Mouse (Mus musculus): ENCODE results near the gene Mrpl52.

Gene Mrpl52

GRCm38 (mm10) chr14:54432837-54433830 is 6.4 kb downstream of the Mrpl52 start:
- no peak for DNase-seq (ENCODE audit: low read depth, low spot score)

DNA sequence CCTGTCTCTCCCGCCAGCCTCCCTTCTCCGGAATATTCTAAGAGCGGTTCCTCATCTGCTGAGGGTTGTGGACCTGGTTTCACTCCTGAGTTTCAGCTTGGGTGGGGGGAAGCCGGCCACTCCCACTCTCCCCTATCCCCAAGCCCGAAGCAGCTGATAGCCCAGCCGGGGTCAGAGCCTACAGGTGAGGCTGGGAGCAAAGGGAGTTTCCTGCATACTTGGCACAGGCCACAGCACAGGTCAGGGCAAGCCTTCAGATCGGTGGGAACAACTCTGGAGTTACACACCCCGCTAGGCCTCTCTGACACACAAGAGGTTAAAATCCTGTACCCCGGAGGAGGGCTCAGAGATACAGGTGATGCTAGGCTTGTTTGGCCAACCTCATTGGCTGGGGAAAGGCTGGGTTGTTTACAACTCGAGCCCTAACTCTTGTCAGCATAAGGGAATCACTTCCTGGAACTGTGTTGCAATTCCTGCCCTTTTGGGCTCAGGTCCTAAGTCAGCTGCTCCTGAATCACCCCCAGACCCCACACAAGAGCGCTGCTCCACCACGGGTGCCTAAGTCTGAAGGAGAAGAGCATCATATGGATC is 7.3 kb downstream of the Mrpl52 start:
- no peak for DNase-seq (ENCODE audit: low read depth, low spot score)

GRCm38 (mm10) chr14:54435194-54435918 is 8.6 kb downstream of the Mrpl52 start:
- DNase-seq (ENCODE audit: low read depth, low spot score), result no peak

DNA sequence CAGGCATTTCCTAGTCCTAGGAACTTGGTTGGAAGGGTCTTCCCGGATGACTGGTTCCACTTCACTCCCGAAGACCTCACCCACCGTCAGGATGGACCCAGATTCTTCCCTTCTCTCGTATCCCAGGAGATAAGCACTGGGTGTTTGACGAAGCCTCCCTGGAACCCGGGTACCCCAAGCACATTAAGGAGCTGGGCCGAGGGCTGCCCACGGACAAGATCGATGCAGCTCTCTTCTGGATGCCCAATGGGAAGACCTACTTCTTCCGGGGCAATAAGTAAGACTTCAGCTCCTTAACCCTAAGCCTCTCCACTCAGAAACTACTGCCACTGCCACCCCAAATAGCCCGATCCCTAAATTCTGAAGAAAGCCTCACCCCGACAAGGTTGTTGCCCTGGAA is 12.4 kb downstream of the Mrpl52 start:
- no peak for DNase-seq (ENCODE audit: low read depth, low spot score)

DNA sequence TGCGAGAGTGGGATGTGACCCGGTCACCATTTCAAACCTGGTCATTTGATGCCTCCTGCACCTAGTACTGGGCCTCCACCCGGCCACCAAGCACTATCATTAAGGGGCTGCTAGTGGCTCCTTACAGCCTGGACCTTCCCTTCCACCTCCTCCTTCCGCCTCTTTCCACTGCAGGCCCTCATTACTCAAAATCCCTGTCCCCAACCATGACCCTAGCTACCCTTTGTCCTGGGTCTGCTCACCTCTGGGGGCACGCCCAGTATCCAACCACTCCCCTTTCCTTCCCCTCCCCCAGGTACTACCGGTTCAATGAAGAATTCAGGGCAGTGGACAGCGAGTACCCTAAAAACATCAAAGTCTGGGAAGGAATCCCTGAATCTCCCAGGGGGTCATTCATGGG is 12.9 kb downstream of the Mrpl52 start:
- no peak for DNase-seq (ENCODE audit: low read depth, low spot score)

GRCm38 (mm10) chr14:54440538-54440937 is 13.8 kb downstream of the Mrpl52 start:
- DNase-seq (ENCODE audit: low read depth, low spot score), result no peak

DNA sequence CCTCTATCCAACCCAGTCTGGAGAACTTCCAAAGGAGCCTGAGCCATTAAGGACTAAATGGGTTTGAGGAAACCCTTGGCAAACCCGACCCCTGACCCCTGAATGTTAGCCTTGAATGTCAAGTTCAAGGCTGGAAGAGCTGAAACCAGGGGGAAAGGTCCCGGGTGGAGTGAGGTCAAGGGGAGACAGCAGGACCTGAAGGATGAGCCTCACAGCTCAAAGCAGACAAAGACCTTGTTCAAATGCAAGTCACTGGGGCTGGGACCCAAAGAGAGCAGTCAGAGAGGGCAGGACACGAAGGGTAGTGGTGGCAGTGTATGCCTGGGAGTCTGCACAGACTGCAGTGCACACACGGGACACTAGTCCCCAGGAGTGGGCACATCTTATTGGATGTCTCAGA is 14.7 kb downstream of the Mrpl52 start:
- DNase-seq (ENCODE audit: low read depth, low spot score), result no peak

GRCm38 (mm10) chr14:54442548-54442947 is 15.8 kb downstream of the Mrpl52 start:
- no peak for DNase-seq (ENCODE audit: low read depth, low spot score)

DNA sequence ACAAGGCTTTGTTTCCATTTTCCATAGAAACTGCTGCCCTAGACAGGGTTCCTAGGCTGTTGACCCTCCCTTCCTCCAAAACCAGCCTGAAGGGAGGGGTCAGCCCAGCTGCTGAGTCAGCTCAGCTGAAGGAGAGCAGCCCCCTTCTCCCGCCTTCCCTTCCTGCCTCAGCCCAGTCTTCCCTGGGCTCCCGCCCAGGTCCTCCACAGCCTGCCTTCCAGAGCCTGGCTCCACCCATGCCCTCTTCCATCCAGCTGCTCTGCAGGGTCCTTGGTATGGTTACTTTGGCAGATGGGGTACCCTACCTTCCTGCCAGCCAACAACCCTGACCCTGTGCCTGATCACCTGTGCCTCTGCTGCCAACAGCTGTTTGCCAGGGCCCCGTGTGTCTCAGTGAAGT is 16.5 kb downstream of the Mrpl52 start:
- DNase-seq (ENCODE audit: low read depth, low spot score), result no peak

DNA sequence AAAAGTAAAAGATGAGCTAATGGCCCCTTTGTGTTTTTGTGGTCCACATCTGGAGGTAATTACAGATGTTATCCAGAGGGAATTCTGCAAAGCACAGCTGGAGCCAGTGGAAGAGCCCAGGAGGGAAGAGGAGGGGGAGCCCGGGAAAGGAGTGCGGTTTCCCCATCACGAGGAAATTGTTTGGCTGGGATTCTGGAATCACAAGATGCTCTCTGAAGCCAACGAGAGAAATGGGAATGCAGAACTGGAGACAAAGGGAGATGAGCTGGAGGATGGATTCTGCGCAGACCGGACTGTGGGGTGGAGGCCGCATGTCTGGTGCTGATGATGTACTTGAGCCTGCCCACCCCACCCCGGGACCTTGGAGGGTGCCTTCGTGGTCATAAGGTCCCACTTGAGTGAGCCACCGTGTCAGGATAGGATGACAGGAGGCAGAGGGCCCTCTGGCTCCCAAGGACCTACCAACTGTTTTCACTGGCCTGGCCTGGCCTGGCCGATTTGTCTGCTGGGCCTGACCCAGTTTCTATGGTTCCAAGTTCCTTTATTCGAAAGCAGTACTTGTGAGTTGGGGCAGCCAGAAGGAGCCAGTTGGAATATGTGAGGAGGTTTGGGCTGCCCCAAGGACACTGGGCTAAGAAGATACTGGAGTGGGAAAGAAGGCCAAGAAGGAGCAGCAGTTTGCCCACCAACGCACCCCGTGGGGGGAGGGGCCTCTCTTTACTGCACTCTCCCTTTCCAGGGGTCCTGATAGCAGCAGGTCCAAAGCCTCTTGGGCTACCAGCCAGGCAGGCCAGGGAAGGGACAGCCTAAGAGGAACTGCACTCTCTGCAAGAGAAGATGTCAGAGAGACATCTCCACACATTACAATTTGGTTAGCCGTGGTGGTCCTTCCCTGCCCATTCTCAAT is 17.3 kb downstream of the Mrpl52 start:
- no peak for DNase-seq (ENCODE audit: low read depth, low spot score)

DNA sequence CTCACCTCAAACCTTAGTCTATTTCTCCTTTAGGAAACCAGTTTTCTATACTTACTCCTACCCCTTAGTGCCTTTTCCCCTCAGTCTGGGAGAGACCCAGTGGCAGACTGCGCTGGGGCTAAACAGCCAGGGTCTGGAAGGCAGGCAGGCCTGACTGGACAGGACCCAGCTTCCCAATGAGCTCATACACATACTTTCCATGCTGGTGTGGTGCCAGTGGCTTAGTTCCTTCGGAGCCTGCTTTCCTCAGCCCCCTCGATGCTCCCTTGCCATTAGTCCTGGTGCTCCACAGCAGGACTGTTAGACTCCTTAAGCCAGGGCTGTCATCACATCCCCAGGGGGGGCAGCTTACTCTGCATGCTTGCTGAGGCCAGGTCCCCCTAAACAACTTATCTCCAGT is 18.8 kb downstream of the Mrpl52 start:
- DNase-seq (ENCODE audit: low read depth, low spot score), result no peak

GRCm38 (mm10) chr14:54453566-54453965 is 26.9 kb downstream of the Mrpl52 start:
- no peak for DNase-seq (ENCODE audit: low read depth, low spot score)

DNA sequence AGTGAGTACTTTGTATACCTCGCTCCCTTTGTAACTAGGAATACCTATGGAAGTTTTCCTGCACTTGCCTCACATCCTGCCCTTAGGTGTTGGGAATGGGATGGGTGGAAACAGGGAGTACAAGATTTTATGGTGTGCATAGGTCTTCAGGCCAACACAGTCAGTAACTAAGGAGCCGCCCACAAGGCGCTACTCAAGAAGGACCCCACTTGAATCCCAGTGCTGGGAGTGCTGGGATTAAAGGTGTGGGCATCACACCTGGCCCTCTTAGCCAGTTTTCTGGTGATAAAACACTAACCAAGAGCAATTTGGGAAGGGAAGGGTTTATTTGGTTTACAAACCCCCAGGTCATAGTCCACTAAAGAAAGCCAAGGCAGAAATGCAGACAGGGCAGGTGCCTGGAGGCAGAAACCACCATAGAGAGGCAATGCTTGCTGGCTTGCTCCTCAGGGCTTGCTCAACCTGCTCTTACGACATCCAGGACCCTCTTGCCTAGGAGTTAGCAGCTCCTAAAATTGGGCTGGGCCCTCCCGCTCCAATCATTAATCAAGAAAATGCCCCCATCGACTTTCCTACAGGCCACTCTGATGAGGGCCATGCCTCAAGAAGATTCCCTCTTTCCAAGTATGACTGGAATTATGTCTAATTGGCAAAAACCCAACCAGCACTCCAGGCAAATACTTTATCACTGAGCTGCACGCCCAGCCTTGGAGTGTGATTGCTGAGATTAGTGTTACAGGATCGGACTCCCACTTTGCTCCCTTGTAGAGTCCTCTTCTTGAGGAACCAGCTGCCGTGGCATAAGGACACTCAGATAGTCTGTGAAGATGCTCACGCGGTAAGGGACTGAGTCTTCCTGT is 28.2 kb downstream of the Mrpl52 start:
- no peak for DNase-seq (ENCODE audit: low read depth, low spot score)

GRCm38 (mm10) chr14:54457907-54458569 is 31.3 kb downstream of the Mrpl52 start:
- DNase-seq (ENCODE audit: low read depth, low spot score), result no peak

GRCm38 (mm10) chr14:54462146-54462545 is 35.4 kb downstream of the Mrpl52 start:
- no peak for DNase-seq (ENCODE audit: low read depth, low spot score)

DNA sequence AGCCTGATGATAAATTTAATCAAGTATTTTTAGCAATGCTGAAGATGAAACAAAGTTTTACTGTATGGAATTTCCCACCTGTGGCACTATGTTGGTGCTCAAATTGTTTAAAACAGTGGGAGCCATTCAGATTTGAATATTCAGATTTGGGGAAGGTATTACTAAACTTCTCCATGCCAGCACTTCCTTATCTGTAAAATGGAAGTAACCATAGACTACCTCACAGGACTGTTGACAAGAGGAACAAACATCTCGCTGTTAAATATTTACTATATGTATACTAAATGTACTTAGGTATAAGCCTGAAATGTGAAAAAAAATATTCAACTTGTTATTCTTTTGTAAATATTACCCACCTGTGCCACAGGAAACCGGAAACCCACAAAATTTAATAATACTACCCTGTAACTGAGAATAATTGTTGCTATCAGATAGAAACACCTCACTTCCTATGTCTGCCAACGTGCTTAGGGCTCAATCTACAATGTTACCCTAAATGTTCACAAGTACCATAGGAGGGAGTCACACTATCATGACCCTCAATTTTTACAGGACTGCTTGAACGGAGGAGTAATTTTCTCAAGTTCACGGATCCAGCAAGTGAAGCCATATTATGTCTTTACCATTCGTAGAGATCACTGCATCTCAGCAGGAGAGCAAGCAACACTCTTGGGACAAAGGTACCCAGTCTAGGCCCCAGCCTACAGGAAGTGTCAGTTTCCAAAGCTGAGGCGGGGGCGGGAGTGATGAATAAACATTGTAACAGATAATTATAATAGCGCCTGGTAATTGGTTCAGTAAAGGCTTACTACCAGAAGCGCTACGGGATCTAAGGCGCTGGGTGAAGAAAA is 36.6 kb downstream of the Mrpl52 start:
- DNase-seq (ENCODE audit: low read depth, low spot score), result no peak

- DNase-seq (ENCODE audit: low read depth, low spot score), result peak; percentile 67
These were observed 37.2 kb downstream of the Mrpl52 start, which contains the start of gene Lrp10 for GRCm38 (mm10) chr14:54463959-54464292. Gene Lrp10, plus strand, starts transcription at chr14:54464137.

DNA sequence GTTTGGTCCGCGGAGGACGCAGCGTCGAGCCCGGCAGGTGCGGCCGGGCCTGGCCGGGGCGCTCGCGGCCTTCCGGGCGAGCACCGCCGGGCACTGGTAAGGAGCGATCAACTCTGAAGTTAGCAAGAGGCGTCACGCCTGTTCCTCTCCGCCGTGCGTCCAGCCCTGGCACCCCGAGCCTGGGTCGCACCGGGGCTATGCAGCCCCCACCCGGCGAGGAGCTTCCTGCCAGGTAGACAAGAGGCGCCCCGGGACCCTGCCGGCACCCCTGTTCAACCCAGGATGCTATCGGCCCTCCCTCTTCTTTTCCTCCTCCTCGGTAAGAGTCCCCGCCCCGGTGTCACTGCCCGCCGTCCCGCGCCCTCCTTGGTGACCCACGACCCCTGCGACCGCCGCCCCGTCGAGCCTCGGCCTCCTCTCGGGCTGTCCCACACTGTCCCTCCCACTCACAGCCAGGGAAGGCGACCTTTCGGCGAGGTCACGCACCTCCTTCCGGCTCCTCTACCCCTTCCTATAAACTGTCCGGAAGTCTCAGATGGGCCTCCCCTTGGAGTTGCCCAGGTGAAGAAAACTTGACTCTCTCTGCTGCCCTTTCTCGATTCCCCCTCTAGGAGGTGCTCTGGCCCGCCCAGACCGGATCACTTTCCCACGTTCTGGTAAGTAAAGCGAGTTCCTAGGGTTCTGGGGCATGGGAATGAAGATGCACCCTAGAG is 37.7 kb downstream of the Mrpl52 start:
- peak; percentile 78 for DNase-seq (ENCODE audit: low read depth, low spot score)
